Mouse (Mus musculus) kidney, embryonic 16.5 days (tissue): ENCODE data around the gene Isoc2b. TPM values are rescaled to one million over a fixed set of nuclear protein-coding genes. Genes with fewer than 3 reads are reported as not detected.

Source experiments
- polyA plus RNA-seq: library from polyadenylated mRNA; unstranded; fragments of >200 nt; fragmentation: Nextera tagmentation; extraction: Ambion mirVana; gene quantifications from 2 replicates; pipeline ENCODE4 v1.2.1, GENCODE M21; 2015

The Isoc2b gene
- polyA plus RNA-seq, 1 experiment from 2014 or later: 9.2 TPM

Other genes with a start within 250 kb of the Isoc2b start
- gene Tmem86b, start 238.8 kb downstream of the Isoc2b start, polyA plus RNA-seq: 1.2 and 1.3 TPM in 2 replicates
- gene Ppp6r1, start 211.2 kb downstream of the Isoc2b start, polyA plus RNA-seq: 3.2 and 5.2 TPM in 2 replicates
- 114 and 118 TPM in 2 replicates for gene Hspbp1, start 185.2 kb downstream of the Isoc2b start, polyA plus RNA-seq
- gene Brsk1, start 179.7 kb downstream of the Isoc2b start, polyA plus RNA-seq: 1.2 and 1.3 TPM in 2 replicates
- gene Tmem150b, start 145.0 kb downstream of the Isoc2b start, polyA plus RNA-seq: 0.07 and 0.08 TPM in 2 replicates
- gene Kmt5c, start 130.1 kb downstream of the Isoc2b start, polyA plus RNA-seq: 99.3 and 104 TPM in 2 replicates
- 71.2 and 71.4 TPM in 2 replicates for gene Cox6b2, start 117.2 kb downstream of the Isoc2b start, polyA plus RNA-seq
- gene Fam71e2, start 99.0 kb downstream of the Isoc2b start, polyA plus RNA-seq: not detected in 2 replicates
- 0.17 and 0.42 TPM in 2 replicates for gene Il11, start 87.4 kb downstream of the Isoc2b start, polyA plus RNA-seq
- 0.57 and 0.97 TPM in 2 replicates for gene Tmem190, start 87.3 kb downstream of the Isoc2b start, polyA plus RNA-seq
- 12.5 and 14.3 TPM in 2 replicates for gene Tmem238, start 80.6 kb downstream of the Isoc2b start, polyA plus RNA-seq
- gene Rpl28, start 77.4 kb downstream of the Isoc2b start, polyA plus RNA-seq: 315 and 357 TPM in 2 replicates
- 355 and 360 TPM in 2 replicates for gene Ube2s, start 57.7 kb downstream of the Isoc2b start, polyA plus RNA-seq
- 0.84 and 1.1 TPM in 2 replicates for gene Shisa7, start 25.6 kb downstream of the Isoc2b start, polyA plus RNA-seq
- 1.2 and 1.4 TPM in 2 replicates for gene Isoc2a, start 6.9 kb upstream of the Isoc2b start, polyA plus RNA-seq
- not detected in 2 replicates for gene Gm36210, start 36.3 kb upstream of the Isoc2b start, polyA plus RNA-seq
- gene Zfp628, start 45.0 kb upstream of the Isoc2b start, polyA plus RNA-seq: 3.6 and 4.2 TPM in 2 replicates
- gene Nat14, start 51.8 kb upstream of the Isoc2b start, polyA plus RNA-seq: 5.8 and 6.2 TPM in 2 replicates
- 2.3 and 2.8 TPM in 2 replicates for gene Ssc5d, start 55.5 kb upstream of the Isoc2b start, polyA plus RNA-seq
- 0.26 and 0.41 TPM in 2 replicates for gene Sbk2, start 94.1 kb upstream of the Isoc2b start, polyA plus RNA-seq
- gene Sbk3, start 100.9 kb upstream of the Isoc2b start, polyA plus RNA-seq: not detected in 2 replicates
- gene Zfp579, start 125.9 kb upstream of the Isoc2b start, polyA plus RNA-seq: 31.3 and 40.5 TPM in 2 replicates
- gene Zfp524, start 144.2 kb upstream of the Isoc2b start, polyA plus RNA-seq: 14.4 and 15.2 TPM in 2 replicates
- 41.9 and 44.2 TPM in 2 replicates for gene Fiz1, start 144.4 kb upstream of the Isoc2b start, polyA plus RNA-seq
- gene Gm44973, start 145.2 kb upstream of the Isoc2b start, polyA plus RNA-seq: 1.7 and 1.9 TPM in 2 replicates
- 6.6 and 7.6 TPM in 2 replicates for gene Zfp865, start 150.1 kb upstream of the Isoc2b start, polyA plus RNA-seq
- gene Ccdc106, start 150.3 kb upstream of the Isoc2b start, polyA plus RNA-seq: 27.1 and 30.3 TPM in 2 replicates
- gene 4632433K11Rik, start 163.9 kb upstream of the Isoc2b start, polyA plus RNA-seq: 1.3 TPM in 1 of 2 replicates, not detected in the other
- 8.1 and 8.2 TPM in 2 replicates for gene Zfp784, start 168.2 kb upstream of the Isoc2b start, polyA plus RNA-seq
- 35.0 and 44.0 TPM in 2 replicates for gene Zfp580, start 181.3 kb upstream of the Isoc2b start, polyA plus RNA-seq
- gene U2af2, start 191.9 kb upstream of the Isoc2b start, polyA plus RNA-seq: 136 and 139 TPM in 2 replicates
- 64.9 and 66.6 TPM in 2 replicates for gene Epn1, start 210.0 kb upstream of the Isoc2b start, polyA plus RNA-seq
- not detected in 2 replicates for gene Rfpl4, start 246.7 kb upstream of the Isoc2b start, polyA plus RNA-seq